Mouse (Mus musculus) kidney, adult 10 weeks (tissue): ENCODE data around the gene Nit1. TPM values are rescaled to one million over a fixed set of nuclear protein-coding genes. Genes with fewer than 3 reads are reported as not detected.

Source experiments
- polyA plus RNA-seq: library from polyadenylated mRNA; stranded (reverse); fragments of 350-450 nt; fragmentation: Illumina TruSeq; extraction: RNeasy Lipid Tissue Mini Kit (QIAGEN cat#74804); gene quantifications from one replicate; pipeline ENCODE4 v1.2.3, GENCODE M21; 2014; ENCODE audit warnings: low read depth, low replicate concordance

Nit1 gene
- polyA plus RNA-seq, result 43.5 TPM

DNA sequence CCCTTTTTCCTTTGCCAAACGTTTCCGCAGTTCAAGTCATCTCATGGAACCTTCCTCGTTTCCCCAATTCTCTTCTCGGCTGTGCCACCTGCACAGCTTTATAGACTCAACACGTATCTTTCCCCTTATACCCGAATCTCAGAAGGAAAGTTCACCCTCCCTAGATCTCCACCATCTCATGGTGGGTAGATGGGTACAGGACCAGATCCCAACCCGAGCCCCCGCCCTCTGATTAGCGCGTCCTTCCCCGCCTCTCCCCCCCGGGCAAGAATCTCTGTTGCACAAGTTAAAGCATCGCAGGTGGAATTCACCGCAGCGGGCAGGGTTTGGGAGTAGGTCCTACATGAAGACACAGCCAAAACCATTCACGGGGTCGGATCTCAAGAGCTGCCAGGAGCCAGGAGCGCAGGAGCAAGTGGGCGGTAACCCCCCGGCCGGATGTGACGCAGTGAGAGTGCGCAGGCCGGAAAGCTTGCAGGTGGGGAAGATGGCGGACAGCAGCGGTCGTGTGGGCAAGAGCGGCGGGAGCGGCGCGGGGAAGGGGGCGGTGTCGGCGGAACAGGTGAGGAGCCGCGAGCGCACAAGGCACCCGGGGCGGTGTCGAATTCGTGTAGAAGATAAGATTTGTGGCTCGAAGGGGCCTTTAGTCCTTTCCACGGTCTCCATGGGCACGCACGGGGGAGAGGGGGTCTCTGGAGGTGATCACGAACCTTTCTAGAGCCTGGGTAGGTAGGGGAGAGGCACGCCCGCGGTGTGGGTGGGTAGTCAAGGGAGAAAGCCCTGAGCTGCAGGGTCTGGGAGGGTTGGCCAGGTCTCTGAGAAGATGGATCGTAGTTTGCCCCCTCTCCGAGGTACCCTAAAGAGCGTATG lies at the start of gene Nit1, which contains the start of gene Pfdn2:
Gene Nit1 (minus strand): TSS at position 422 of the 870 bp plus-strand sequence.
Gene Pfdn2 (plus strand): TSS at position 446 of the 870 bp plus-strand sequence.

DNA sequence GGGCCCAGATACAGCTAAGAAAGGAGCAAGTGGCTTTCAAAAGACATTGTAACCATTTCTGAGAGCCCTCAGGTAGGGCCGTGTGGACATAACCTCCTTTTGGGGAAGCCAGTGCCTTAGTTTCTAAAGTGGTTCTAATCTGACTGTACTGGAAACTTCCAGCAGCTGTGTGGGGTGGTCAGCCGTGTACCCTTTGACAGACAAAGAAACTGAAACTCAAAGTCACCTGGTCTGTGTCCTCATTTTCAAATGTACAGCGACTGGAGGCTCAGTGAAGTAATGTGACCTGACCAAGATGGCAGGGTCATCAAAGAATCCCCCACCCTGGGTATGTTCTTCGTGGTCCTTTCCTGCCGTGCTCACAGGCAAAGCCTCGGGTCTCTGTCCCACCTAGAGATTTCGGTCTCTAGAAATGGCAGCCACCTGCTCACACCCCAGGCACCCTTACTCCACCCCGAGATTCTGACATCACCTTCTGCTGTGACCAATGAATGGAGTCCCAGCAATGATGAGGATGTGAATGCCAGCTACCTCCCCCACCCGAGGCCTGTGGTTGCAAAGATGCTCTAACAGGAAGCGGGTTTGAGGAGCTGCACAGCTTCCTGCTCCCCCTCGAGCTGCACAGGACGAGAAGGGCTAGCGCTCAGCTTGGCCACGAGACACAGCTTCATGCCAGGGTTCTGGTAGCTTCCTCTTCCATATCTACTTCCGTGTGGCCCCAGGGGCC lies 43.1 kb upstream of the Nit1 start, which contains the start of gene Arhgap30:
Gene Arhgap30 (plus strand): TSS at position 579 of the 727 bp plus-strand sequence.

DNA sequence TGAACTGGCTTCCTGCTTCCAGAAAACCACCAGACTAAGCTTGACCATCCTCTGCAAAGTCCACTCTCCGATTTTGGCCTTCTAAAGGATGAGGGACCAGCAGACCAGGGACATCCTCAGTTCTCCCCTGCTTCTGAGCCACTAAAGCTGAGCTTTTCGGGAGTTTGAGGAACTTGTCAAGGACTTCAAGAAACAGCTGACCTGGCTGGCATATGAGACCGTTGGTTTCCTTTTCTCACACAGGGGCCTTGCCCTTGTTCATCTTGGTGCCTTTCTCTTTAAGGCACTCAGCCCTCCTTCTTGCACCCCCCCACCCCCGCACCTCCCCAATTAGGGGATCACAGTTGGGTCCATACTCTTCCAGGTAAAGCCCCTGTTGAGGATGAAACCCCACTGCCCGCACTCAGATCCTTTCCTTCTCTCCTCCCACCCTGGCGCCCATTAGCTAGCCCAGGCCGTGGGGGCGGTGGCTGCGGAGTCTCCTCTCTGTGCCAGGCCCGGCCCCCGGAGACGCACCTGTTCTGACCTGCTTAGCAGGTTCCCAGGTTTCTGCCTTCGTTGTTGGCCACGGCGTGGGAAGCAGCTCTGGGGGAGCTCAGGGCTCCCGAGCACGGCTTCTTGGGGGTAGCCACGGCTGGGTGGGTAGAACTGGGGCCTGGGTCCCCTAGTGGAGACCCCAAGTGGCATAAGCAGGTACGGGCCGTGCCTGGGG lies 24.6 kb upstream of the Nit1 start, which contains the start of gene Nectin4:
Gene Nectin4 (plus strand): TSS at position 255 of the 712 bp plus-strand sequence.

DNA sequence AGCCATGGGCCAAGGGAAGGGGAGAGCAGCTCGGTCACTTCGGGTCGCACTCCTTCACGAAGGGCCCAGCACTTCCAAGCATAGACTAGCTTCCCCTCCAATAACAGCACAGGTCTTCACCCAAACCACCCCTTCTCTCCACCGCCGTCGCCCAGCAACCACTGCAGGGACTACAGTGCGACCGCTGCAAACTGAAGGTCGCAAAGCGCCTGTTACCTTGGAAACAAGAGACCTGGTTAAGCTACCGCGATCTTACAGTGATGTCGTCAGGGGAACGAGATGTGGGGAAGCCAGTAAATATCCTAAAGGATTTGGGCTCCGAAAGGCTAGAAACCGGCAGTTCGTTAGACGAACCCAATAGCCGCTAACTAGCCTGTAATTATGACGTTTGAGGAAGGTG lies 15.2 kb upstream of the Nit1 start, which contains the start of gene Klhdc9:
Gene Klhdc9 (minus strand): TSS at position 143 of the 400 bp plus-strand sequence.

DNA sequence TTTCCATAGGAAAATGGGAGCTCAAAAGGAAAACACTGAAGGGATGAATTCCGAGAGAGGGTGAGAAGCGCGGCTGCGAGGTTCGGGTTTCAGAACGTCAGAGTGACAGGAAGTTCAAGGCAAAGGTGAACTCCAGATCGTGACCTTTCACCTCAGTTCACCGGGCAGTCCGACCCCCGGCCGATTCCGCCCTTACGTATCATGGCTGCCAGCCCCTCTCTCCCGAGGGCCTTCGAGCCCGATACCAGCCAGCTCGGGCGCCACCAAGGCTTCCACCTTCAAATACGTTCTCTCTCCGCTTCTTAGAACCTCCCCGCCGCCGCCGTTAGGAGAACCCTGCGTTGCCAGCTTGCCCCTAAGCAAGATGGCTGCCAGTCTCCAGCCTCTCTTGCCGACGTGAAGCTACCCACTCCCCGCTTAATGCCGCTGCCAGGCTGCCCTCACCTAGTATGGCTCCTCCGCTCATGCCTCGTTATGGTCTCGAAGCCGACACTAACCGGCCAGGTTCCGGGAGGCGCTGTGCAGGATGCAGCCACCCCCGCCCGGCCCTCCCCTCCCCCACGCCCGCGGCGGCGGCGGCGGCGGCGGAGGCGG lies 16.5 kb downstream of the Nit1 start, which contains the start of gene Dedd:
Gene Dedd (plus strand): TSS at position 307 of the 594 bp plus-strand sequence.

DNA sequence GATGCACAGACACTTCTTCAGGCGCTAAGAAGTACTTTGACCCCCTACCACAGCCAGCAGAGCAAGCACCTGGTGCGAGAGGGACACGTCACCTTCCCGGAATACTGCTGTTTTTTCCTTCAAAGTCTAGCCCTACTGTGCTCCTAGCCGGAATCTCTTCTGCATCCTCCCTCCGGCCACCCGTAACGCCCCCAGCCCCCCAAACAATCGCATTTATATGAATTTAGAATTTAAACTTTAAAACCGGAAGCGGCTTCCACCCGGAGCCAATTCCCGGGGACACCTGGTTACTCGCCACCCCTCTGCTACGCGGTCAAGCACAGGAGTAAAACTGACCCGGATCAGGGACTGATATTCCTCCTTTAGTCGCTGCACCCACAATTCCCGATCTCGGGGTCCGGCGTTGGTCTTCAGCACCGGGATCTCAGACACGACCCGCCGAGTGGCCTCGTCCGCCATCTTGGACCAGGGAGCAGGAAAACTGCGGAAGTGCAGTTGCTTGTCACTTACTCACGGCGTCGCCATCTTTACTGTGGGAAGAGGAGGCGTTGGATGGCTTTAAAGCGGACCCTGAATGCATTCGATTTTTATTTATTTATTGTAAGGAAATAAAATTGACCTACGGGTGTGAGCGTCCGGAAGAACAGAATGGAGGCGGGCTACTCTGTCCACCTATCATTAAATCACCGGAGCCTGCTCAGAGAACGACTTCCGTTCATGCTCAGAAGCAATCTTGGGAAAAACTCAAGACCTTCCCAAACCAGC lies 51.0 kb downstream of the Nit1 start, which contains the start of gene Ufc1:
Gene Ufc1 (minus strand): TSS at position 727 of the 765 bp plus-strand sequence.

Other genes with a start within 250 kb of the Nit1 start
- gene Cfap126, start 231.7 kb downstream of the Nit1 start, polyA plus RNA-seq, result 3.7 TPM
- 129 TPM for gene Sdhc, start 195.0 kb downstream of the Nit1 start, polyA plus RNA-seq
- gene Mpz, start 194.9 kb downstream of the Nit1 start, polyA plus RNA-seq, result 0.20 TPM
- gene Pcp4l1, start 149.4 kb downstream of the Nit1 start, polyA plus RNA-seq, result 6.5 TPM
- gene Nr1i3, start 131.7 kb downstream of the Nit1 start, polyA plus RNA-seq, result not detected
- gene Tomm40l, start 123.1 kb downstream of the Nit1 start, polyA plus RNA-seq, result 7.3 TPM
- 3.9 TPM for gene Apoa2, start 120.6 kb downstream of the Nit1 start, polyA plus RNA-seq
- 10.8 TPM for gene Fcer1g, start 111.3 kb downstream of the Nit1 start, polyA plus RNA-seq
- gene Adamts4, start 95.2 kb downstream of the Nit1 start, polyA plus RNA-seq, result 1.2 TPM
- gene Ndufs2, start 94.3 kb downstream of the Nit1 start, polyA plus RNA-seq, result 89.0 TPM
- gene B4galt3, start 75.3 kb downstream of the Nit1 start, polyA plus RNA-seq, result 2.3 TPM
- gene Ppox, start 64.5 kb downstream of the Nit1 start, polyA plus RNA-seq, result 6.2 TPM
- 15.0 TPM for gene Usp21, start 57.7 kb downstream of the Nit1 start, polyA plus RNA-seq
- gene Ufc1, start 50.6 kb downstream of the Nit1 start, polyA plus RNA-seq, result 101 TPM
- 6.7 TPM for gene Dedd, start 16.5 kb downstream of the Nit1 start, polyA plus RNA-seq
- 39.6 TPM for gene Pfdn2, start within 50 bp of the Nit1 start, polyA plus RNA-seq
- gene Klhdc9, start 15.2 kb upstream of the Nit1 start, polyA plus RNA-seq, result 0.97 TPM
- 0.40 TPM for gene Nectin4, start 24.5 kb upstream of the Nit1 start, polyA plus RNA-seq
- gene Arhgap30, start 43.3 kb upstream of the Nit1 start, polyA plus RNA-seq, result 1.3 TPM
- 0.69 TPM for gene Usf1, start 65.7 kb upstream of the Nit1 start, polyA plus RNA-seq
- 2.9 TPM for gene Tstd1, start 73.2 kb upstream of the Nit1 start, polyA plus RNA-seq
- 51.7 TPM for gene F11r, start 91.9 kb upstream of the Nit1 start, polyA plus RNA-seq
- 1.2 TPM for gene Alyref2, start 157.8 kb upstream of the Nit1 start, polyA plus RNA-seq
- not detected for gene Itln1, start 189.6 kb upstream of the Nit1 start, polyA plus RNA-seq
- gene Cd244a, start 213.5 kb upstream of the Nit1 start, polyA plus RNA-seq, result 0.61 TPM